Mouse (Mus musculus): ENCODE data around the gene Capza1. TPM values are rescaled to one million over a fixed set of nuclear protein-coding genes. Genes with fewer than 3 reads are reported as not detected.

Capza1 gene
- polyA plus RNA-seq, 1 experiment = 18.9 TPM

DNA sequence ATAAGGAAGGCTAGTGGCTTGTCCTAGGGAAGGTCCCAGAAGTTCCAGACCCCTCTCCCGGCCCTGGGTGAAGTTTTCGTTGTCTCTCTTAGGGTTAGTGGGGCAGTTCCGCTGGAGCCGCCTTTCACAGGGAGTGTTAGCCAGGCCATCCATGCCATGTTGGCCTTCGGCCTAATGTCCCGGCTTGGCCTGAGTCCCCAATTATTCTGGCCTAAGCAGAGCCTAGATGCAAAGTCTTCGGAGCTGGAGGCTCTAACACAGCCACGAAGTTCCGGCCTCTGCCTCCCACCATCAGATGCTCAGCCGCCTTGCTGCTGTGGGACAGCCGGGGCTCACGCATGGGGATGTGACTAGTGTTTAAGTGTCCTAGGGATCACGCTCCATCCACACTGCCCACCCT is 74.5 kb downstream of the Capza1 start:
- TF ChIP-seq POLR2A (IDR thresholded peaks at IDR 0.05; ENCODE audit: low read depth, low read length) (no peak), CTCF (IDR thresholded peaks at IDR 0.05; ENCODE audit: extremely low read depth, insufficient read length, insufficient replicate concordance, low read depth, low read length) (no peak)
- H3K4me1 ChIP-seq (ENCODE audit: control insufficient read depth, insufficient read depth, insufficient read length, low read length) = peaks cover 53% of the 10 kb centered on the region
- no peaks in the 10 kb centered on the region for H3K27me3 ChIP-seq (ENCODE audit: control insufficient read depth, insufficient read depth, low read length)
- peaks cover 22% of the 10 kb centered on the region for H3K36me3 ChIP-seq (ENCODE audit: control insufficient read depth, insufficient read depth, low read length)
- H3K4me3 ChIP-seq (ENCODE audit: low read depth, low read length) = peak overlapping the region; percentile 95
- 58% methylated on average over 13 of the region's 13 CpGs for WGBS
- peak overlapping the region; percentile 90 for H3K27ac ChIP-seq (ENCODE audit: insufficient read depth, low read depth, low read length)

DNA sequence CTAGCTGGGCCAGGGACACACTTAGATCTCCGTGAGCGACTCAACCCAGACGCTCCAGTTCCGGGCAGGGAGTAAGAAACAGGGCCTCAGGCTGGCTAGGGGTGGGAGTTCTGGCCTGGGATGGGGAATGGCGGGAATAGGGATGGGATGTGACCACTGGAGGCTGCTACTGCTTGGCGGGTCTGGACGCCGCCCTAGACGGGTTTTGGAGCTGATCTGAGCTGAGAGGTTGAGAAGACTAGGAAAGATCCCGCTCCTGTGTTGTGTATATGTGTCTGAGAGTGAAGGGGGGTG is 75.0 kb downstream of the Capza1 start:
- peaks cover 48% of the 10 kb centered on the region for H3K4me1 ChIP-seq (ENCODE audit: control insufficient read depth, insufficient read depth, insufficient read length, low read length)
- 21% methylated on average over 10 of the region's 10 CpGs for WGBS
- H3K36me3 ChIP-seq (ENCODE audit: control insufficient read depth, insufficient read depth, low read length) = peaks cover 22% of the 10 kb centered on the region
- no peaks in the 10 kb centered on the region for H3K27me3 ChIP-seq (ENCODE audit: control insufficient read depth, insufficient read depth, low read length)
- H3K4me3 ChIP-seq (ENCODE audit: low read depth, low read length) = peak overlapping the region; percentile 95
- 0 out of 2 replicates have a peak, but pooled peaks have one; percentile 9 for TF ChIP-seq CTCF (IDR thresholded peaks at IDR 0.05; ENCODE audit: extremely low read depth, insufficient read length, insufficient replicate concordance, low read depth, low read length)
- TF ChIP-seq POLR2A (IDR thresholded peaks at IDR 0.05; ENCODE audit: low read depth, low read length) = no peak
- peak overlapping the region; percentile 90 for H3K27ac ChIP-seq (ENCODE audit: insufficient read depth, low read depth, low read length)

DNA sequence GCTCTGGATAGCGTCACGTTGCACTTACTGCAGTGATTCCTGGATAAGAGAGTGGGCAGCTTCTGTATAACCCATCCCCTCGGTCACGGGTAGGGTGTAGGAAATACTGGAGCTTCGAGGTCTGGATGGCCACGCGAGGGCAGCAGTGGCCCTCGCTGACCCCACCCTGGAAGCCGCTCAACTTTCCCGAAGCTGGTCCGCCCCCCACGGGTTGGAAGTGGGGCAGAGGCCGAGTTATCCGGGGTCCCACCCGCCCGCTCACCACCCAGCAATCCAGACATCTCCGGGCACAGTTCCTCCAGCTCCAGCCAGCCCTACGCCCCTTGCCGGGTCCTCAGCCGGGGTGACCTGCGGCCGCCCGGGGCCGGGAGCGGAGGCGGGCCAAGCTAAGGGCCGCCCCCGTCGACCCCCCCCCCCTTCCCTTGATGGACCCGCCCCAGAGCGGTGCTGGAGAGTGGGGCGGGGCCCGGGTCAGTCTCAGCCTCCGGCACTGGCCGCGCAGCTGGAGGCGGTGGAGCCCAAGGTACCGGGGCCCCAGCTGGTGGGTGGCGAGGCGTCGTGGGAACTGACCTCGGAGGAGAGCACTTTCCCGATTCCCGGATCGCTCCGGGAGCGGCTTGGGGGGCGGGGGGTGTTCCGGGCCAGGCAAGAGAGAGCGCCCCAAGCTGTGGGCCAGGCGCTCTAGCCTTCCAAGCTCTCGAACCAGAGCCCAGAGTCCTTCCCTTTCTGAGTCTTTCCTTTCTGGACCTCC is 75.6 kb downstream of the Capza1 start:
- WGBS = 2% methylated on average over 49 of the region's 52 CpGs
- peak overlapping the region; percentile 92 for H3K27ac ChIP-seq (ENCODE audit: insufficient read depth, low read depth, low read length)
- TF ChIP-seq CTCF (IDR thresholded peaks at IDR 0.05; ENCODE audit: extremely low read depth, insufficient read length, insufficient replicate concordance, low read depth, low read length) (peak; percentile 74), POLR2A (IDR thresholded peaks at IDR 0.05; ENCODE audit: low read depth, low read length) (peak; percentile 73)
- no peaks in the 10 kb centered on the region for H3K27me3 ChIP-seq (ENCODE audit: control insufficient read depth, insufficient read depth, low read length)
- peak overlapping the region; percentile 95 for H3K4me3 ChIP-seq (ENCODE audit: low read depth, low read length)
- H3K4me1 ChIP-seq (ENCODE audit: control insufficient read depth, insufficient read depth, insufficient read length, low read length) = peaks cover 43% of the 10 kb centered on the region
- H3K36me3 ChIP-seq (ENCODE audit: control insufficient read depth, insufficient read depth, low read length) = peaks cover 17% of the 10 kb centered on the region

DNA sequence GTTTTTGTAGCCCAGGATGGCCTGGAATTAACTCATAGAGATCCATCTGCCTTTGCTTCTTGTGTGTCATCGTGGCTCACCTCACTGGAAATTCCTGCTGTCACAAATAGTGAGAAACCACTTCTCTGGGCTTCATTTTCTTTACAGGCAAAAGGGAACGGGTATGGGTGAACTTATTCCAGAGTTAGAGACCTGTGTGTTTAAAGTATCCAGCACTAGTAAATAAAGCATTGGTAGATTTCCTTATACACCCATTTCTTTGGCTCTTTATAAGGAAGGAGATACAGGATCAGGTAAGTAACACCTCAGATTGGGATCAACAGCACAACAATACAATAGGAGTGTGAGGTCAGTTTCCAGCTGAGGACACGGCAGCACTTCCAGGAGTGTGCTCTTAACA is 76.2 kb downstream of the Capza1 start, which contains the start of gene Rhoc:
Rhoc (plus strand) TSS at position 301 of the 400 bp plus-strand sequence.
- Histone ChIP-seq H3K4me1 (ENCODE audit: control insufficient read depth, insufficient read depth, insufficient read length, low read length) (peaks cover 45% of the 10 kb centered on the region), H3K4me3 (ENCODE audit: low read depth, low read length) (peak within 1 kb of the TSS; percentile 95), H3K27ac (ENCODE audit: insufficient read depth, low read depth, low read length) (peak within 1 kb of the TSS; percentile 92), H3K27me3 (ENCODE audit: control insufficient read depth, insufficient read depth, low read length) (no peaks in the 10 kb centered on the region), H3K36me3 (ENCODE audit: control insufficient read depth, insufficient read depth, low read length) (peaks cover 13% of the 10 kb centered on the region)
- no peak for TF ChIP-seq POLR2A (IDR thresholded peaks at IDR 0.05; ENCODE audit: low read depth, low read length)
- TF ChIP-seq CTCF (IDR thresholded peaks at IDR 0.05; ENCODE audit: extremely low read depth, insufficient read length, insufficient replicate concordance, low read depth, low read length) = no peak
- 31% methylated on average over 3 of the region's 3 CpGs for WGBS

DNA sequence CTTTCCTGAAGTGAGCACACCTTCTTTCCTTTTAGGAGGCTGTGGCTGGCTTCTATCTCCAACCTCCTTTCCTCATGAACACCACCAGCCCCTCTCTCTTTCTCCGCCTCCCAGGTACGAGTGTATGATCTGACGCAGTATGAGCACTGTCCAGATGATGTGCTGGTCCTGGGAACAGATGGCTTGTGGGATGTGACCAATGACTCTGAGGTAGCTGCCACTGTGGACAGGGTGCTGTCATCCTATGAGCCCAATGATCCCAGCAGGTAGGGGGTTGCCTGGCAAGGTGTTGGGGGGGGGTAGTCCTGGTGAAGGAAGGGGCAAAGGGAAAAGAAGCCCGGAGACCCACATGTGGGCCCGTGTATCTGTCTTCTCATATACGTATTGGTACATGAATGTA is 79.0 kb downstream of the Capza1 start:
- H3K27ac ChIP-seq (ENCODE audit: insufficient read depth, low read depth, low read length) = no peak overlapping the region
- TF ChIP-seq POLR2A (IDR thresholded peaks at IDR 0.05; ENCODE audit: low read depth, low read length) (no peak), CTCF (IDR thresholded peaks at IDR 0.05; ENCODE audit: extremely low read depth, insufficient read length, insufficient replicate concordance, low read depth, low read length) (no peak)
- H3K36me3 ChIP-seq (ENCODE audit: control insufficient read depth, insufficient read depth, low read length) = 0 out of 2 replicates have a peak, but pooled peaks cover 1% of the 10 kb centered on the region
- H3K27me3 ChIP-seq (ENCODE audit: control insufficient read depth, insufficient read depth, low read length) = peaks cover 6% of the 10 kb centered on the region; the same call in 1 of the 2 replicates
- H3K4me1 ChIP-seq (ENCODE audit: control insufficient read depth, insufficient read depth, insufficient read length, low read length) = peaks cover 46% of the 10 kb centered on the region
- no peak overlapping the region for H3K4me3 ChIP-seq (ENCODE audit: low read depth, low read length)
- 90% methylated on average over 6 of the region's 6 CpGs for WGBS

DNA sequence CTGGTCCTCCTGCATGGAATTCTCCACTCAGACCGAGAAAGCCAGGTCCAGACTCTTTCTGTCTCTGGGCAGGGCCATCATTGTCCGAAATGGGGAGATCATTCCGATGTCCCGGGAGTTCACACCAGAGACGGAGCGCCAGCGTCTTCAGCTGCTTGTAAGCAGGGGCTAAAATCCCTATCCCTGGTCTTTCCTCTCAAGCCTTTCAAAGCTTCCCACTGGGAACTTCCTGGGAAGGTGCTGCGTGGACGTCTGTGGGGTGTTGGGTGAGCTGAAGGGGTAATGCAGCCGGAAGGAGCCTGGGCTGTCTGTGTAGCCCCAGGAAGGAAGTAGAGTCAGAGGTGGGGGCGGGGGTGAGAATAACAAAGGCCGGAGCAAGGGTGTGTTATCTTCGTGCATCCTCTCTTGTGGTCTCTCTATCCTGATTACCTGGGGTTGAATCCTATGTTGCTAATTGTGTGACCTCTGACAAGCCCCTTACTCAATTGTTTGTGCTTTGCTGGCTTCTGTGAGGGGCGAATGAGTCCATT is 80.3 kb downstream of the Capza1 start:
- WGBS = 80% methylated on average over 14 of the region's 14 CpGs
- Histone ChIP-seq H3K4me3 (ENCODE audit: low read depth, low read length) (no peak overlapping the region), H3K27ac (ENCODE audit: insufficient read depth, low read depth, low read length) (no peak overlapping the region), H3K36me3 (ENCODE audit: control insufficient read depth, insufficient read depth, low read length) (0 out of 2 replicates have a peak, but pooled peaks cover 1% of the 10 kb centered on the region), H3K4me1 (ENCODE audit: control insufficient read depth, insufficient read depth, insufficient read length, low read length) (peaks cover 43% of the 10 kb centered on the region), H3K27me3 (ENCODE audit: control insufficient read depth, insufficient read depth, low read length) (peaks cover 7% of the 10 kb centered on the region)
- TF ChIP-seq POLR2A (IDR thresholded peaks at IDR 0.05; ENCODE audit: low read depth, low read length) (no peak), CTCF (IDR thresholded peaks at IDR 0.05; ENCODE audit: extremely low read depth, insufficient read length, insufficient replicate concordance, low read depth, low read length) (no peak)

DNA sequence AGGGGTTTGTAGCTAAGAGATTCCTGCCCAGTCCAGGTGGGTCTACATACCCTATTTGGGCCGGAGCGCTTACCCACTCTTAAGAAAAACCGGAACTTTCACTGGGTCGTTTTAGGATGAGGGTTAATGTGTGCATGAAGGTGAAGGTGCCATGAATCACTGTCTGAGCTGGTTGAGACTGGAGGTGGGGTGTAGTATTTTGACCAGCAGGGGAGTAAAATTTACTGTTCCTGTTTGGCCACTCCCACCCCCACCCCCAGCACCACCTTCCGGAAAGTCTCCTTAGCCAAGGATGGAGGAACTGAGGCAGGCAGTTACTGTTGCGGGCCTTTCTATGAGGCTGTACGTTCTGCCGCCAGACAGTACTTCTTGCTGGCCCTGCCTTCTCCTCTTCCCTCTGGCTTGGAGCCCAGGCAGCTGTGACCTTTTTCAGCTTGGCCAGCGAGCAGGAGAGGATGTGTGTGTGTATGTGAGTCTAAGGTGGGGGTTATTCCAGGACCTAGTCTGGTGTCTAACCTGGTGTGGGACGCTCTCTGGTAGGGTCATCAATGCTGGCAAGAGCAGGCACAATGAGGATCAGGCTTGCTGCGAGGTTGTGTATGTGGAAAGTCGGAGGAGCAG is 82.1 kb downstream of the Capza1 start:
- Histone ChIP-seq H3K36me3 (ENCODE audit: control insufficient read depth, insufficient read depth, low read length) (0 out of 2 replicates have a peak, but pooled peaks cover 1% of the 10 kb centered on the region), H3K4me1 (ENCODE audit: control insufficient read depth, insufficient read depth, insufficient read length, low read length) (peaks cover 37% of the 10 kb centered on the region), H3K4me3 (ENCODE audit: low read depth, low read length) (peak overlapping the region; percentile 78), H3K27ac (ENCODE audit: insufficient read depth, low read depth, low read length) (peak overlapping the region; percentile 67), H3K27me3 (ENCODE audit: control insufficient read depth, insufficient read depth, low read length) (peaks cover 23% of the 10 kb centered on the region)
- TF ChIP-seq CTCF (IDR thresholded peaks at IDR 0.05; ENCODE audit: extremely low read depth, insufficient read length, insufficient replicate concordance, low read depth, low read length) (no peak), POLR2A (IDR thresholded peaks at IDR 0.05; ENCODE audit: low read depth, low read length) (no peak)
- 32% methylated on average over 12 of the region's 12 CpGs for WGBS
